13 mouse cellular contexts compared by ENCODE assay signal in genomic region chr3:55097186-55097585, GRCm38 (mm10). TPM values are rescaled to one million over a fixed set of nuclear protein-coding genes. Genes with fewer than 3 reads are reported as not detected.
DNase-seq lines count a peak whose midpoint lies in the region; ATAC-seq and TF ChIP-seq lines count a peak whose summit lies in the region.
"Had no signal": no experiment of that assay in that cellular context is flagged by ENCODE, and none has a peak within 500 bp of the region (broad histone marks: within the 10 kb centered on the region; RNA-seq: fewer than 3 reads in every experiment).

No protein-coding gene starts in this region.

- DNase-seq in frontal cortex, postnatal 14 days (ENCODE audit: low spot score in 2 of 2) = no peak
- no peak for DNase-seq in midbrain, embryonic 10.5 days (ENCODE audit: low spot score)
- no peak for DNase-seq in midbrain, embryonic 14.5 days
- DNase-seq in urinary bladder, adult 18-20 months (ENCODE audit: low spot score in 2 of 2) = no peak
- no peak for DNase-seq in urinary bladder, postnatal 36 days (ENCODE audit: low spot score in 2 of 2)
- DNase-seq: kidney, adult 8-10 months; lung, adult 2 months; thymus, postnatal 4 days had no signal

- H3K36me3 ChIP-seq in midbrain, embryonic 10.5 days = no peaks in the 10 kb centered on the region
- H3K36me3 ChIP-seq in midbrain, embryonic 14.5 days (ENCODE audit: control insufficient read depth, insufficient read depth, low read length) = no peaks in the 10 kb centered on the region
- H3K36me3 ChIP-seq in embryonic facial prominence, embryonic 13.5 days = no peaks in the 10 kb centered on the region
- no peaks in the 10 kb centered on the region for H3K36me3 ChIP-seq in myocyte (ENCODE audit: control insufficient read depth, insufficient read depth)

- peak; percentile 39; the same call in 1 of the 2 replicates for ATAC-seq in frontal cortex, adult (ENCODE audit: low TSS enrichment)
- no peak for ATAC-seq in midbrain, embryonic 14.5 days (ENCODE audit: low FRiP score, low TSS enrichment)
- no peak for ATAC-seq in embryonic facial prominence, embryonic 13.5 days (ENCODE audit: insufficient number of reproducible peaks, insufficient read depth, low FRiP score, low TSS enrichment, low read depth)

- no peak overlapping the region for H3ac ChIP-seq in myocyte (ENCODE audit: control insufficient read depth, insufficient read length)

- no peak overlapping the region for H3K4me3 ChIP-seq in midbrain, embryonic 10.5 days
- H3K4me3 ChIP-seq in midbrain, embryonic 14.5 days (replicated peaks; ENCODE audit: low read depth, low read length) = no peak overlapping the region
- no peak overlapping the region for H3K4me3 ChIP-seq in embryonic facial prominence, embryonic 13.5 days
- H3K4me3 ChIP-seq in myocyte = no peak overlapping the region

- peaks cover 25% of the 10 kb centered on the region for H3K4me1 ChIP-seq in midbrain, embryonic 10.5 days
- 0 out of 2 replicates have a peak, but pooled peaks cover 6% of the 10 kb centered on the region for H3K4me1 ChIP-seq in midbrain, embryonic 14.5 days (ENCODE audit: control insufficient read depth, insufficient read depth, low read length)
- H3K4me1 ChIP-seq in embryonic facial prominence, embryonic 13.5 days = peaks cover 21% of the 10 kb centered on the region

- no peak overlapping the region for H3K9ac ChIP-seq in midbrain, embryonic 14.5 days (replicated peaks; ENCODE audit: low read length)
- no peak overlapping the region for H3K9ac ChIP-seq in embryonic facial prominence, embryonic 13.5 days

- H3K27ac ChIP-seq in midbrain, embryonic 10.5 days (replicated peaks) = peak overlapping the region; percentile 78; the same call in 1 of the 2 replicates
- no peak overlapping the region for H3K27ac ChIP-seq in midbrain, embryonic 14.5 days (replicated peaks; ENCODE audit: low read depth, low read length)
- peak overlapping the region; percentile 88 for H3K27ac ChIP-seq in embryonic facial prominence, embryonic 13.5 days

- H3K79me2 ChIP-seq in myocyte (ENCODE audit: control insufficient read depth, insufficient read depth) = no peaks in the 10 kb centered on the region

- no peaks in the 10 kb centered on the region for H3K9me3 ChIP-seq in midbrain, embryonic 10.5 days (replicated peaks)
- no peaks in the 10 kb centered on the region for H3K9me3 ChIP-seq in midbrain, embryonic 14.5 days (ENCODE audit: control insufficient read depth, low read length)
- no peaks in the 10 kb centered on the region for H3K9me3 ChIP-seq in embryonic facial prominence, embryonic 13.5 days

- WGBS in midbrain, embryonic 10.5 days = 76% methylated on average over 2 of the region's 2 CpGs
- 81% methylated on average over 2 of the region's 2 CpGs for WGBS in midbrain, embryonic 14.5 days
- 75% methylated on average over 2 of the region's 2 CpGs for WGBS in embryonic facial prominence, embryonic 13.5 days

- TF ChIP-seq POLR2A in myocyte (IDR thresholded peaks at IDR 0.05; ENCODE audit: insufficient read length, low read depth) = no peak

- no peaks in the 10 kb centered on the region for H3K27me3 ChIP-seq in midbrain, embryonic 10.5 days (ENCODE audit: low read depth, poor library complexity, severe bottlenecking)
- no peaks in the 10 kb centered on the region for H3K27me3 ChIP-seq in midbrain, embryonic 14.5 days (ENCODE audit: control insufficient read depth, insufficient read depth, low read length)
- no peaks in the 10 kb centered on the region for H3K27me3 ChIP-seq in embryonic facial prominence, embryonic 13.5 days
- no peaks in the 10 kb centered on the region for H3K27me3 ChIP-seq in myocyte (ENCODE audit: control insufficient read depth, insufficient read depth, insufficient read length)

- no peak overlapping the region for H3K4me2 ChIP-seq in midbrain, embryonic 14.5 days (ENCODE audit: low read length)
- H3K4me2 ChIP-seq in embryonic facial prominence, embryonic 13.5 days = no peak overlapping the region
- H3K4me2 ChIP-seq in myocyte (ENCODE audit: low read depth) = peak overlapping the region; percentile 70
- H3K4me2 ChIP-seq: midbrain, embryonic 11.5 days had no signal

TF ChIP-seq in myocyte, 11 proteins besides CTCF, POLR2A, EP300 and RAD21:
- TF ChIP-seq MYOD1 (IDR thresholded peaks at IDR 0.05; ENCODE audit: control insufficient read depth in 1 of 3, insufficient read length in 2 of 3, low read depth in 2 of 3) = peak in 2 of 3 experiments; percentile 41 to 51
- peak; percentile 78 for TF ChIP-seq TCF12 (IDR thresholded peaks at IDR 0.05; ENCODE audit: insufficient read depth, poor library complexity, severe bottlenecking)
- TF ChIP-seq TCF3 (IDR thresholded peaks at IDR 0.05; ENCODE audit: insufficient read length, low read depth) = no peak
- TF ChIP-seq MYOG (IDR thresholded peaks at IDR 0.05; ENCODE audit: control insufficient read depth in 1 of 3, insufficient read depth in 1 of 3, insufficient read length in 2 of 3, low read depth in 2 of 3) = peak in 2 of 3 experiments; percentile 60 to 63

RNA-seq across cellular contexts. Expression of gene Spg20, which starts 14.7 kb away (rescaled TPM):
- 50.5 and 51.6 TPM in 2 replicates for polyA plus RNA-seq in midbrain, embryonic 10.5 days (2016; fragmentation: Nextera tagmentation; extraction: Ambion mirVana)
- polyA plus RNA-seq in midbrain, embryonic 14.5 days (2014; fragmentation: Nextera tagmentation; extraction: Ambion mirVana) = 11.8 and 16.4 TPM in 2 replicates
- 78.5 and 85.3 TPM in 2 replicates for polyA plus RNA-seq in embryonic facial prominence, embryonic 13.5 days (2015; fragmentation: Nextera tagmentation; extraction: Ambion mirVana)
- 49.3 TPM for polyA plus RNA-seq in myocyte (2012; fragmentation: generic; extraction: Trizol)

RNA-seq across cellular contexts. Expression of gene Ccdc169, which starts 40.0 kb away (rescaled TPM):
- 0.10 and 0.25 TPM in 2 replicates for polyA plus RNA-seq in midbrain, embryonic 10.5 days (2016; fragmentation: Nextera tagmentation; extraction: Ambion mirVana)
- polyA plus RNA-seq in midbrain, embryonic 14.5 days (2014; fragmentation: Nextera tagmentation; extraction: Ambion mirVana) = 0.12 TPM in 1 of 2 replicates, not detected in the other
- 0.15 and 0.25 TPM in 2 replicates for polyA plus RNA-seq in embryonic facial prominence, embryonic 13.5 days (2015; fragmentation: Nextera tagmentation; extraction: Ambion mirVana)
- 0.12 TPM for polyA plus RNA-seq in myocyte (2012; fragmentation: generic; extraction: Trizol)
- polyA plus RNA-seq: heart, embryonic 16.5 days; lung, adult 2 months; midbrain, embryonic 11.5 days had no signal

RNA-seq across cellular contexts. Expression of gene Ccna1, which starts 41.9 kb away (rescaled TPM):
- polyA plus RNA-seq in midbrain, embryonic 10.5 days (2016; fragmentation: Nextera tagmentation; extraction: Ambion mirVana) = 1.7 and 3.1 TPM in 2 replicates
- 1.1 and 2.2 TPM in 2 replicates for polyA plus RNA-seq in midbrain, embryonic 14.5 days (2014; fragmentation: Nextera tagmentation; extraction: Ambion mirVana)
- 1.7 and 3.0 TPM in 2 replicates for polyA plus RNA-seq in embryonic facial prominence, embryonic 13.5 days (2015; fragmentation: Nextera tagmentation; extraction: Ambion mirVana)
- not detected for polyA plus RNA-seq in myocyte (2012; fragmentation: generic; extraction: Trizol)
